Mouse (Mus musculus): ENCODE results near the gene Patj.

DNA sequence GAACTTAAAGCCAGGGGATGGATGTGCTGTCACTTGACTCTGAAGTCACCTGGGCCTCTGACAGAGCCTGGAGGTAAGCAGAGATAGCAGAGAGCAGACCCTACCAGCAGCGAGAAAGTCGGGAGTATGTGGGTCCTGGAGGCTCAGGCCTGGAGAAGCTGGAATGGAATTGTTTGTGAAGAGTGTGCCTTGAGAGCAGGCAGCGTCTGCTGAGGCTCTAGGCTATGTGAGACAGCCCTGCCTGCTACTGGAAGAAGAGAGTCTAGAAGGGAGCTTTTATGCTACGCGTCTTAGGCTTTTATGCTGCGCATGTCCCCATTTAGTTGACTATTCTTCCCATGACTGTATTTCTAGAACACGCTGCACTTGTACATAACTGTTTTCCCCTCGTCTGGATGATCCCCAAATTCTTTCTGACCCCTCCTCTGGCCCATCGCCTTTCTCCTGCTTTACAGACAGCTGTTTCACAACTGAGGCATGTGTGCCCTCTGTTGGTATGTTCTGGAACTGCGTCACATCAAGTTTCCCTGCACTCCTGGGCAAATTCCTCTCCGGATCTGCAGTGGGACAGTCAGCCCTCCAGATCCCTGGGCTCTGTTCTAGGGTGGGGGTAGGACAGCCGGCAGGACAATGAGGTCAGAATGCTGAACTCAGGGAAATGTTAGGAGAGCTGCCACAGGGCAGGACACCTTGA, 306.8 kb downstream of the Patj start:
- peak; percentile 74; the same call in 1 of the 2 replicates for TF ChIP-seq CTCF (IDR thresholded peaks at IDR 0.05; ENCODE audit: borderline replicate concordance, insufficient read depth, low read length)
- TF ChIP-seq POLR2A (IDR thresholded peaks at IDR 0.05; ENCODE audit: low read depth, low read length) = no peak

Measured in embryonic fibroblast, embryonic 13.5 days (primary cell).